Mouse (Mus musculus): ENCODE measurements at regions not wholly inside any gene's neighbourhood (a gene's known extent, or its start where the extent isn't known, plus 50 kb on each side); places are given as distances from the start of the nearest gene placed in this dataset.

DNA sequence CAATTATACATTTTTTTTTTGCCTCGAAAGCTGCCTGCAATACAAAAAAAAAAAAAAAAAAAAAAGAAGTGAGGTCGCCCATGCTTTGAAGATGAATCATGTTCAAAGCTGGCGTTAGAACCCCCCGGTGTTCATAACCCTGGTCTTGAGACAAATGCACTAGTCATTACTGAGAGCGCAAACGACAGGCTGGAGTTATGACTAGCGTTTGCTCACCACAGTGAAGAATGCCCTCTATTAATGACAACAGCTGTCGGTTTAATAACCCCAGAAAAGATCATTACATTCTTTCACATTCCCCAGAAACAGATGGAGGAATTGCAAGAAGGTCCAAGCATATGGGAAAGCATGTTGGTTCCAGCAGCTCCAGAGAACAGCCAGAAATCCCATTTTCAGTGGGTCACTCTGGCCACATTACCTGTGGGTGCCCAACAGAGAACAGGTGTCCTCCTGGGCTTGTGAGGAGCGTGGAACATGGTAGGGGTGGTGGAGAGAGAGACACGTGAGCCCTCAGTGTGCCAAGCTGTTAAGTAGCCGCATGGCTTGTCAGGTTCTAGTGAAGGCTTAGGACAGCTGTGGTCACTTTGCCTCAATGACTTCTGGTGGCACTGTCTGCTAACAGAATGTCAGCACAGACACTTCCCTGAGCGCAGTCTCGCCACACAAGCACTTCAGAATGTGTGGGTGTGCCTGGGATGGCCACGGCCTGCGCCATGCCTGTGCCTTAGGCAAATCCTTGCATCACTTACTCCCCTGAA lies 60.4 kb downstream of the Aipl1 start:
- Histone ChIP-seq H3K4me2 (ENCODE audit: low read depth, low read length) (no peak overlapping the region), H3K9me3 (ENCODE audit: control insufficient read depth, low read length) (no peaks in the 10 kb centered on the region), H3K4me3 (ENCODE audit: low read depth, low read length) (no peak overlapping the region), H3K36me3 (ENCODE audit: control insufficient read depth, insufficient read depth, low read length) (no peaks in the 10 kb centered on the region), H3K27ac (ENCODE audit: low read depth, low read length) (no peak overlapping the region), H3K4me1 (ENCODE audit: control insufficient read depth, insufficient read depth, low read length) (no peaks in the 10 kb centered on the region), H3K9ac (replicated peaks; ENCODE audit: low read depth, low read length) (no peak overlapping the region), H3K27me3 (ENCODE audit: control insufficient read depth, insufficient read depth, low read length) (no peaks in the 10 kb centered on the region)
- WGBS = 58% methylated on average over 15 of the region's 15 CpGs
- no peak for ATAC-seq (ENCODE audit: low read depth)

DNA sequence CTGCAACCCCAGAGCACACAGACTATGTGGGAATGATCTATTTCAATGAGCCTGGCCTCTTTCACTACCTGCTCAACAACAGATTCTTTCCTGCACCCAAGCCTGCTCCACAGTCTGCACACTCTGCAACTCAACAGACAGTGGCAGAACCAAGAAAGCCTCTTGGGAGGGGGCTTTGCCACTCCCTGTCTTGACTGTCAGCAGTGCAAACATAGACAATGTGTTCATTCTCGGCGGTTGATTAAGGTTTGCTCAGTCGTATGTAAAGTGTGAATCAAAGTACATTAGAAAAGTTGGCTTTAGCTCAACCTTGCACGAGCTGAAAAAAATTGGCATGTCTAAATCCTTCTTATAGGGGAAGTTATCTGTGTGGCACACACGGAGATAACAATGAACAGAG lies 66.0 kb downstream of the Aipl1 start:
- Histone ChIP-seq H3K27me3 (ENCODE audit: control insufficient read depth, insufficient read depth, low read length) (no peaks in the 10 kb centered on the region), H3K4me2 (ENCODE audit: low read depth, low read length) (no peak overlapping the region), H3K4me3 (ENCODE audit: low read depth, low read length) (no peak overlapping the region), H3K9me3 (ENCODE audit: control insufficient read depth, low read length) (no peaks in the 10 kb centered on the region), H3K4me1 (ENCODE audit: control insufficient read depth, insufficient read depth, low read length) (no peaks in the 10 kb centered on the region), H3K36me3 (ENCODE audit: control insufficient read depth, insufficient read depth, low read length) (no peaks in the 10 kb centered on the region), H3K27ac (ENCODE audit: low read depth, low read length) (no peak overlapping the region), H3K9ac (replicated peaks; ENCODE audit: low read depth, low read length) (no peak overlapping the region)
- WGBS = 87% methylated on average over 5 of the region's 5 CpGs
- ATAC-seq (ENCODE audit: low read depth) = no peak

DNA sequence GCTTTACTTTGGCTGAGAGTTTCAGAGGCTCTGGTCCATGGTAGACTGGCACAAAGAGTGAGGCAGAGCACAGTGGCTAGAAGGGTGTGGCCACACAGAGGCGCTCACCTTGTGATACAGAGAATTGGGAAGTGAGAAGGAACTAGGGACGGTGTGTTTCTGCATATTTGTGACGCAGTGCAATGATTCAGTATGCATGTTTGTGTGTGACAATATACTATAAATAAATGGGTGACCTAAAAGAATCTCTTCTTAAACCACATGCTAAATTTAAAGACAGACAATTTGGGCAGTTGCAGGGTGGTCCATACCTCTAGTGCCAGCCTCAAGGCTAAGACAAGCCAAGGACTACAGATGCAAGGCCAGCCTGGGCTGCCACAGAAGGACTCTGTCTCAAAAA lies 75.0 kb downstream of the Aipl1 start:
- no peak for ATAC-seq (ENCODE audit: low read depth)
- Histone ChIP-seq H3K9me3 (ENCODE audit: control insufficient read depth, low read length) (no peaks in the 10 kb centered on the region; the same call in 1 of the 2 replicates), H3K36me3 (ENCODE audit: control insufficient read depth, insufficient read depth, low read length) (no peaks in the 10 kb centered on the region), H3K4me1 (ENCODE audit: control insufficient read depth, insufficient read depth, low read length) (no peaks in the 10 kb centered on the region), H3K4me2 (ENCODE audit: low read depth, low read length) (no peak overlapping the region), H3K27ac (ENCODE audit: low read depth, low read length) (no peak overlapping the region), H3K9ac (replicated peaks; ENCODE audit: low read depth, low read length) (no peak overlapping the region), H3K27me3 (ENCODE audit: control insufficient read depth, insufficient read depth, low read length) (no peaks in the 10 kb centered on the region), H3K4me3 (ENCODE audit: low read depth, low read length) (no peak overlapping the region)
- WGBS = 87% methylated on average over 3 of the region's 3 CpGs

DNA sequence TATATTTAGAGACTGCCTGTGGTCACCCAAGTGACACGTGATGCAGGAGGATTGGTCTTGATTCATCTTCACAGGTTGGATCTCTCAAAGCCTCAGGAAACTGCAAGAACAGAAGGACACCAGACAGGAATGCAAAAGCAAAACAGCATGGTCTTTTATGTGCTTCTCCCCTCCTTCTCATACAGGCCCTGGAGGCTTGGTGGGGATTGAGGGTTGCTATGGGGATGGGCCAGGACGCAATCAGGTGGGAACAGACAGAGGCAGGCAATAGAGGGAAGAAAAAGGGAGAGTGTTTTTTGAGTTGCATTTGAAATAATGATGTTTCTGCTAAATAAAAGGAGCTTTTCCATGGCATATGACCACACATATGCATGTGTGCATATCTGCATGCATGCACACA lies 84.8 kb downstream of the Aipl1 start:
- Histone ChIP-seq H3K4me1 (ENCODE audit: control insufficient read depth, insufficient read depth, low read length) (no peaks in the 10 kb centered on the region), H3K4me3 (ENCODE audit: low read depth, low read length) (no peak overlapping the region), H3K36me3 (ENCODE audit: control insufficient read depth, insufficient read depth, low read length) (no peaks in the 10 kb centered on the region), H3K27ac (ENCODE audit: low read depth, low read length) (no peak overlapping the region), H3K27me3 (ENCODE audit: control insufficient read depth, insufficient read depth, low read length) (no peaks in the 10 kb centered on the region), H3K9me3 (ENCODE audit: control insufficient read depth, low read length) (no peaks in the 10 kb centered on the region), H3K4me2 (ENCODE audit: low read depth, low read length) (no peak overlapping the region), H3K9ac (replicated peaks; ENCODE audit: low read depth, low read length) (no peak overlapping the region)
- ATAC-seq (ENCODE audit: low read depth) = no peak
- 84% methylated on average over 2 of the region's 2 CpGs for WGBS

DNA sequence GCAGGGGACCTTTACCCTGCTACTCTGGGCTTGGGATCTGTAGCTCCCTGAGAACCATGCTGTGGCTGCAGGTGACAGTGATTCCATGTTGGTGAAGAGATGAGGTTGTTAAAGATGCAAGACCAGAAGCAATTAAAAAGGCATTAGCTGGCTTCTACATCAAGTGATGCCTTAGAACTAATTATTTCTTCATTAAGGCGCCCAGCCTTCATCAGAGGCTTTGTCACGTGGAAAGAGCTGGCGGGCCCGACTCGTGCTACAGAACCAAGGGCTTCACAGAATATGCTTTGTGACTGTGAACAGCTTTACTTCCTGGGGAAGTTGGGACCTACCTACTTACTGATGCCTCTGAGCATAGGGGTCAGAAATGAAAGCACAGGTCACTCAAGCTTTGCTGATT lies 90.1 kb downstream of the Aipl1 start:
- no peak overlapping the region for H3K4me2 ChIP-seq (ENCODE audit: low read depth, low read length)
- ATAC-seq (ENCODE audit: low read depth) = no peak
- H3K27ac ChIP-seq (ENCODE audit: low read depth, low read length) = no peak overlapping the region
- H3K27me3 ChIP-seq (ENCODE audit: control insufficient read depth, insufficient read depth, low read length) = no peaks in the 10 kb centered on the region
- 84% methylated on average over 5 of the region's 5 CpGs for WGBS
- H3K36me3 ChIP-seq (ENCODE audit: control insufficient read depth, insufficient read depth, low read length) = no peaks in the 10 kb centered on the region
- H3K4me1 ChIP-seq (ENCODE audit: control insufficient read depth, insufficient read depth, low read length) = no peaks in the 10 kb centered on the region
- no peak overlapping the region for H3K4me3 ChIP-seq (ENCODE audit: low read depth, low read length)
- no peak overlapping the region for H3K9ac ChIP-seq (replicated peaks; ENCODE audit: low read depth, low read length)
- no peaks in the 10 kb centered on the region for H3K9me3 ChIP-seq (ENCODE audit: control insufficient read depth, low read length)

DNA sequence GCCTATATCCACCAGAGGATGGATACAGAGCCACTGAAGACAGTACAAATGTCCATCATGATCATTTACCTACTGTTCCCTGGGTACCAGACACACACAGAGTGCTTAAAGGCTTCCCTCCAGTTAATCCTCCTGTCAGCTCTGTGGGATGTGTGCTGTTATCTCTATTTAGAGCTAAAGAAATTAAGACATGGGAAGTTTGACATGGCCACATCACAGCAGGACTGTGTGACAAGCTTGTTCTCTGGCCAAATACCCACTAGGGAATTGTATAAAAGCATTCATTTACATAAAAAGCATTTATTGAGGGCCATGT lies 92.3 kb downstream of the Aipl1 start:
- H3K36me3 ChIP-seq (ENCODE audit: control insufficient read depth, insufficient read depth, low read length) = no peaks in the 10 kb centered on the region

DNA sequence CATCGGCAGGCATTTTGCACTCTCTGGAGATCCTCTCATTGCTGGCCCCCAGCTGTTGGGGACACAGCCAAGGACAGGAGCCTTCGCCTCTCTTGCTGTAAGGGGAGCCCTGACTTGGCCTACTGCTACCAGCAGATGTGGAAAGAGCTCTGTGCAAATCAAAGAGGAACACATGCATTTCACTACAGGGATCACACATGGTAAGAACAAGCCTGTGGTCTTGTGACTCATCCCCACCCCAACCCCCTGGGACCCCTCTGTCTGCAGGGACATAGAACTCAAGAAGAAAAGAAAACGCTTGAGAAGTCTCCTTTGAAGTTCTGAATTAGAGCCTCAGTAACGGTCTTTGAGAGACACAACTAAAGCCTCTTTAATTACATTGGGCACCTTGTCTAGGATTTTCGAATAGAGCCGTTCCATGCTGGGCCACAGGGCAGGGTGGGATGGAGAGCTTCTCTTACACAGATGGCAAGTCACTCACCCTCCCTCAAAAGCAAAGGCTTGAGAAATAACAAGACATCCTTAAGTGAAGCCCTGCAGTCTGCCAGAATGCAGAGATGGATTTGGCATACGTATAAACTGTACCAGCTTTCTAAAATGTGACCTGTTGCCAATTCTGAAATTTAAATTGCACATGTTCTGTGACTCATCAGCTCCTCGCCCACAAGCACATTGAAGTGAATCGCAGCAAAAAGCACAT lies 92.8 kb downstream of the Aipl1 start:
- Histone ChIP-seq H3K4me2 (ENCODE audit: low read depth, low read length) (no peak overlapping the region), H3K27me3 (ENCODE audit: control insufficient read depth, insufficient read depth, low read length) (no peaks in the 10 kb centered on the region), H3K4me3 (ENCODE audit: low read depth, low read length) (no peak overlapping the region), H3K4me1 (ENCODE audit: control insufficient read depth, insufficient read depth, low read length) (no peaks in the 10 kb centered on the region), H3K9me3 (ENCODE audit: control insufficient read depth, low read length) (no peaks in the 10 kb centered on the region), H3K36me3 (ENCODE audit: control insufficient read depth, insufficient read depth, low read length) (no peaks in the 10 kb centered on the region), H3K27ac (ENCODE audit: low read depth, low read length) (no peak overlapping the region), H3K9ac (replicated peaks; ENCODE audit: low read depth, low read length) (no peak overlapping the region)
- WGBS = 55% methylated on average over 9 of the region's 9 CpGs
- no peak for ATAC-seq (ENCODE audit: low read depth)

More for the DNA sequence above, 92.3 kb downstream of the Aipl1 start:
- no peak for ATAC-seq (ENCODE audit: low read depth)
- no peak overlapping the region for H3K27ac ChIP-seq (ENCODE audit: low read depth, low read length)
- H3K9ac ChIP-seq (replicated peaks; ENCODE audit: low read depth, low read length) = no peak overlapping the region
- H3K9me3 ChIP-seq (ENCODE audit: control insufficient read depth, low read length) = no peaks in the 10 kb centered on the region
- H3K4me2 ChIP-seq (ENCODE audit: low read depth, low read length) = no peak overlapping the region
- H3K27me3 ChIP-seq (ENCODE audit: control insufficient read depth, insufficient read depth, low read length) = no peaks in the 10 kb centered on the region
- no peaks in the 10 kb centered on the region for H3K4me1 ChIP-seq (ENCODE audit: control insufficient read depth, insufficient read depth, low read length)
- H3K4me3 ChIP-seq (ENCODE audit: low read depth, low read length) = no peak overlapping the region

DNA sequence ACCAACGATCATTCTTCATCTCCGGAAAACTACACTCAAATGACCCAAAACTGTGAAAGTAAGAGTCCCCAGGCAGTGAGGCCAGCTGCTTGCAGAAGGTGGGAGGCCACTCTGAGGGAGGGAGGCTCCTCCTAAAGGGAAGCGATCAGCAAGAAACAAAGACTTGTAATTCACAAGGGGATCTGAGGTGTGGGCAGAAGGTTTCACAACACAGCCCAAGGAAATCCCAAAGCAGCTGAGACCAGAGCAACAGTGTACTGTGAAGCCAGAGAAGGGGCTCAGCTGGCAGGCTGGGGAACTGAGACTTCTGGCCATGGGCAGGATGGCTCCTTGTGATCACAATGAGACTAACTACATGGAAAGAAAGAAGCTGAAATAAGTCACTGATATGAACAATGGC lies 93.8 kb downstream of the Aipl1 start:
- WGBS = 50% methylated on average over 3 of the region's 3 CpGs
- Histone ChIP-seq H3K4me2 (ENCODE audit: low read depth, low read length) (no peak overlapping the region), H3K36me3 (ENCODE audit: control insufficient read depth, insufficient read depth, low read length) (no peaks in the 10 kb centered on the region), H3K4me1 (ENCODE audit: control insufficient read depth, insufficient read depth, low read length) (no peaks in the 10 kb centered on the region), H3K9ac (replicated peaks; ENCODE audit: low read depth, low read length) (no peak overlapping the region), H3K4me3 (ENCODE audit: low read depth, low read length) (no peak overlapping the region), H3K9me3 (ENCODE audit: control insufficient read depth, low read length) (no peaks in the 10 kb centered on the region), H3K27me3 (ENCODE audit: control insufficient read depth, insufficient read depth, low read length) (no peaks in the 10 kb centered on the region), H3K27ac (ENCODE audit: low read depth, low read length) (no peak overlapping the region)
- no peak for ATAC-seq (ENCODE audit: low read depth)

DNA sequence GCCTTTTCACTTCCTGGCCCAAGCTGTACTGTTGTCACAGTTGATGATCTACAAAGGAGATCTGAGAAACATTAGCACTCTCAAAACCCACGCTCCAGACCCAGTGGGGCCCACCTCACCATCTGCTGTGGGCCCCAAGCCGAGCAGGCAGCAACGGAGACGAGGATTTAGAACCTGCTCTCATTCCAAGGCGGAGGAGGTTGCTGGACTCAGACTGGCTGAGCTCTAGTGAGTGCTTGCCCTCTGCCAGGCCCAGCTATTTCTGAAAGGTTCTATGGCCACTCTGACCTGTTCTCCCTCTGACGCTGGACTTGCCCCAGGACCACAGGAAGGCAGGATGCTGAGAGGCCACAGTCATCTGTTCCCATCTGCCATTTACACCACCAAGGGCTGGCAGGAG lies 98.2 kb downstream of the Aipl1 start:
- Histone ChIP-seq H3K27me3 (ENCODE audit: control insufficient read depth, insufficient read depth, low read length) (no peaks in the 10 kb centered on the region), H3K36me3 (ENCODE audit: control insufficient read depth, insufficient read depth, low read length) (no peaks in the 10 kb centered on the region), H3K4me3 (ENCODE audit: low read depth, low read length) (no peak overlapping the region), H3K4me2 (ENCODE audit: low read depth, low read length) (no peak overlapping the region), H3K9ac (replicated peaks; ENCODE audit: low read depth, low read length) (no peak overlapping the region), H3K9me3 (ENCODE audit: control insufficient read depth, low read length) (no peaks in the 10 kb centered on the region), H3K4me1 (ENCODE audit: control insufficient read depth, insufficient read depth, low read length) (no peaks in the 10 kb centered on the region), H3K27ac (ENCODE audit: low read depth, low read length) (no peak overlapping the region)
- 85% methylated on average over 6 of the region's 6 CpGs for WGBS
- no peak for ATAC-seq (ENCODE audit: low read depth)
